Mouse (Mus musculus) MEL (cell line): ENCODE results near the gene Gm35549.

Source experiments
- EP300 ChIP-seq, 2 experiments: IDR thresholded peaks; 2 replicates each; pipeline ENCODE4 v1.6.1; 2011; ENCODE audit warnings: improper control_type of control experiment in 2 of 2, low read length in 2 of 2, low read depth in 1 of 2, mild to moderate bottlenecking in 1 of 2
- HCFC1 ChIP-seq: IDR thresholded peaks from 2 replicates; pipeline ENCODE4 v1.6.1; 2012; ENCODE audit warnings: low read depth, mild to moderate bottlenecking, inconsistent platforms, low read length, improper control_type of control experiment, moderate library complexity
- POLR2A ChIP-seq, 2 experiments: IDR thresholded peaks; 2 replicates each; pipeline ENCODE4 v1.6.1; 2011 to 2012; ENCODE audit warnings: low read length in 2 of 2, mild to moderate bottlenecking in 2 of 2, control low read depth in 1 of 2, improper control_type of control experiment in 1 of 2, low read depth in 1 of 2, moderate library complexity in 1 of 2; ENCODE audit not compliant: control insufficient read depth in 1 of 2, insufficient read depth in 1 of 2, poor library complexity in 1 of 2
- POLR2AphosphoS5 ChIP-seq: IDR thresholded peaks from 2 replicates; pipeline ENCODE4 v1.6.1; 2012; ENCODE audit warnings: low read depth, borderline replicate concordance, mild to moderate bottlenecking, inconsistent platforms, low read length, moderate library complexity, mixed read lengths
- ZMIZ1 ChIP-seq: IDR thresholded peaks from 2 replicates; pipeline ENCODE4 v1.6.1; 2012; ENCODE audit warnings: low read depth, mild to moderate bottlenecking, inconsistent platforms, low read length, improper control_type of control experiment, moderate library complexity

- TF ChIP-seq EP300 (IDR thresholded peaks at IDR 0.05; ENCODE audit: low read depth in 1 of 2, low read length in 2 of 2) (no peak), HCFC1 (no peak), POLR2AphosphoS5 (no peak), POLR2A (IDR thresholded peaks at IDR 0.05; ENCODE audit: control insufficient read depth in 1 of 2, insufficient read depth in 1 of 2, low read depth in 1 of 2, low read length in 2 of 2, poor library complexity in 1 of 2) (no peak; a peak in 1 of 4 replicates), ZMIZ1 (no peak)
These were observed 37.9 kb downstream of the Gm35549 start for GRCm38 (mm10) chr9:122805845-122806341.
